Mouse (Mus musculus) hindlimb bud, embryonic 11.5 days (tissue): ENCODE results near the gene Tmf1.

Source experiments
- DNase-seq: peaks from one replicate; pipeline ENCODE4 v3.0.0-alpha.2; 2012; ENCODE audit warnings: low read depth, low spot score; ENCODE audit errors: extremely low spot score

Tmf1 gene

DNA sequence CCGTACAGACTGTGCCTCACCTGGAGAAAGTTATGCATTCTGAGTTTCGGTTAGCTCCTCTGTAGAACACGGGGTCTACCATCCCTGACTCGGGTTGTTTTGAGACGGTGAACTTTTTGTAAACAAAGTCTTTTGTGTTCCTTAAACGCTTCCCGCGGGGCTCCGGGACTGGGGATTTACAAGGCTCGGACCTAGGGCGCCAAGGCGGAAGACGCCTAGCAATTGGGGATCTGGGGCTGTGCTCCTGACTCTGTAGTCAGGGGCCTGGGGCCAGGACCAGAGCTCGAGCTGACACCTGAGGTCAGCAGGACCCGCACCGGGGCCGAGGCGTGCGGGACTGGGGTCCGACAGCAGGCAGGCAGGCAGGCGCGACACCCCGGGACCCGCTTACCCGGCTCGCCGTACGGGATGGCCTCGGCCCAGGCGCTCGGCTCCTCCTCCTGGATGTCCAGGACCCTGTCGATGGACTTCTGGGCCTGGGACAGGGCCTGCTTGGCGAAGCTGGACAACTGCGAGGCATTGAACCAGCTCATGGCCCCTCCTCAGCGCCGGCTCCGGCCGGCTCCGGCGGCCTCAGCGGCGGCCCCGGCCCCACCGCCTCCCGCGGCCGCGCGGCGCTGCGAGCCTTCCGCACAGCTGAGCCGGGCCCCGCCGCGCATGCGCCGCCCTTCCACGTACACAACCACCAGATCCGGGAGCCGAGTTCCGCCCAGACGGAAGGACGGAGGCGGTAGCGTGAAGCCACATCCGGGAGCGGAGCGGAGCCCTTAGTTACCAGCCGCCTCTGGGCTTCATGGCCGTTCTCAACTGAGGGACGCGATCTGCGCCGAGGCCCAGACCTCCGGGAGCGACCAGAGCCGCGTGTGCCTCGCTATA is at the start of gene Tmf1:
Gene Tmf1, minus strand, starts transcription at position 632 of the 876 bp plus-strand sequence.
- peak; percentile 76 for DNase-seq

DNA sequence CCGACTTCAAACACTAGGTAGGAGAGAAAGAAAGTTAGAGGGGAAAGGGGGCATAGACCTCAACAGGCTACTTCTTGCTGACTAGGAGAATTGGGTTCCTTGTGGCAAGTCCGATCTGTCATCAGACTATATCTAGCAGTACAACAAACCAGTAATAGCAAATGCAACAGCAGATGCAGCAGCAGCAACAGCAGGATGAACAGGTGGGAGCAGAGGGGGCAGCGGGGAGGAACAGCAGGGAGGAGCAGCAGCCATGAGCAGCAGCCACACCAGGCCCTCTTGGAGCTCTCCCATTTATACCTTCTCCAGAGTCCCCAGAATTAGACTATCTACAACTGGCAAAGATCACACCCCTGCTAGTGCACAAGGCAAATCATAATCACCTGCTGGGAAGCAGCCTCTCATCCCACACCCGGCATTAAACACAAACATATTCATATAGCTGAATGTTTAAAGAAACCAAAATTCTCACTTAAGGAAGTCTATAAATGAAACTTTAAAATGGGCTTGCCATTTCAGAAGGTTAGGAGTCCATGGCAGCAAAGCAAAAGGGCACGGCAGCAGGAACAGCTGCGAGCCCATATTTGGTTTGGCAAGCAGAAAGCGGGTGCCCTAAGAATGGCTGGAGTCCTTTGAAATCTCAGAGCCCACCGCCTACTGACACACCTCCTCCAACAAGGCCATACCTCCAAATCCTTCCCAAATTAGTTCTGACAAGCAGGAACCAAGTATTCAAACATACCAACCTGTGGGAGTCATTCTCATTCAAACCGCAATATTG is 48.3 kb upstream of the Tmf1 start:
- DNase-seq = no peak

- no peak for DNase-seq
Observed at GRCm38 (mm10) chr6:97226083-97226491, 47.2 kb upstream of the Tmf1 start.

DNA sequence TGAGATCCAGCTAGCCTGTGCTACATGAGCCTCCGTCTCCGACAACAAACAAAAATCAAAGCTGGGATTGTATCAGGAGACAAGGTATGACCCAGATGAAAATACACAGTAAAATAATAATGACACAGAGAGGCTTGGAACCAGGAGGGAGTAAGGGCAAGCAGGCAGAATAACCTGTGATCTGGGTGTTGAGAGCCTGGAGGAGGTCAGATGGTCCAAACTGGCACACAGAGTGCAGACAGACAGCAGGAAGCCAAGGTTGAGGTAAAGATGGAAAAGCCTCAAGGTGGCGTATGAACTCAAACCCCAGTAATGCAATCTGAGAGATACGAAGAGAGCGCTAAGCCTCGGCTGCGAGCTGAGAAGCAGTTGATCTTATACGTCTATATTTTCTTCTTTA is 45.6 kb upstream of the Tmf1 start:
- DNase-seq = no peak

DNA sequence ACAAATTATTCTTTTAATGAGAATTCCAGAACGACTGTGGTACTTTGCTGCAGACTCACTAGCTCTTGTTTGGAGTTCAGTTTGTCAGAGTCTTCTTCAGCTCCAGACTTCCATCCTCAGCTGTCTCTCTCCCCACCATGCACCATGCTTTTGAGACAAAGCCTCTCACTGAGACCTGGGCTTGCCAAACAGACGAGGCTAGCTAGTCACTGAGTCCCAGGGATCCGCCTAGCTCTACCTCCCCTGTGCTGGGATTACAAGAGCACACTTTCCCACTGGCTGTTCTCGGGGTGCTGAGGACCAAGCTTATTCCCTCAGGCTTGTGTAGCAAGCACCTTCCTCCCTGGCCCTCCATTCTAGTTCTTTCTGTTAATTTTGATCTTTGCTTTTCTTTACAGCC is 44.6 kb upstream of the Tmf1 start:
- DNase-seq = no peak

- no peak for DNase-seq
Observed at GRCm38 (mm10) chr6:97222931-97223467, 44.1 kb upstream of the Tmf1 start.

GRCm38 (mm10) chr6:97222321-97222720 is 43.4 kb upstream of the Tmf1 start:
- DNase-seq = no peak

DNA sequence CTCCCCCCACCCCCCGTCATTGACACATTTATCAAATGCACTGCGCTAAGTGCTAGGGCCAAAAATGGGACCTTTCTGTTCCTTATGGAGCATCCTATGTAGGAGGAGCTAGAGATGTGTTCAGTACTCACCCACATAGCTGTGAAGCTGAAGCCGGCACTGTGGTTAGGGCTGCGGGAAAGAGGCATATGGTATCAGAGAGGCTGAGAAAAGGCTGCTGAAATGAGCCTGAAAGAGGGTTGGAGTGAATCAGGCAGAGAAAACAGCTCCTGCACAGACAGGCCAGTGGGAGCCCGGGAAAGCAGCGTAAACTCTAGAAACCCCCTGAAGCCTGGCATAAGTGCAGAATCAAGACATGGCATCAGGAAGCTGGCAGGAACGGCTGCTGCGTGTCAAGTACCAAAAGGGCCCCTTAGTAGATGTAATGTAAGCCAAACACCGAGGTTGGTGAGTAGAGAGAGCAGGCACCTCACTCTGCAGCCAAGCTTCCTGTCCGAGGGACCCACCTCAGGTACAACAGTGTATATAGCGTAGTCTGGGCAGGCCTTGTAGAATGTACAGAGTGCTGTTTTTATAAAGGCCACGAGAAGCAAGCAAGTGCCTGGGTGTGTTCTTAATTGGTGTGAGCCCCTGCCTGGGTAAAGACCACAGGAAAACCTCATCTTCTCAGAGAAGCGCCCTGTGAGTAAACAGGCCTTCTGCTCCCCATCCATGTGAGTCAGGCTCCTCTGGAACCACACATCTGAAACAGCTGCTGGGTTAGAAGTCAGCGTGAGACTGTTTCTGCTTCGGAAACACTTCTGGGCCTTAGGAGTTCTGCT is 42.5 kb upstream of the Tmf1 start:
- no peak for DNase-seq

DNA sequence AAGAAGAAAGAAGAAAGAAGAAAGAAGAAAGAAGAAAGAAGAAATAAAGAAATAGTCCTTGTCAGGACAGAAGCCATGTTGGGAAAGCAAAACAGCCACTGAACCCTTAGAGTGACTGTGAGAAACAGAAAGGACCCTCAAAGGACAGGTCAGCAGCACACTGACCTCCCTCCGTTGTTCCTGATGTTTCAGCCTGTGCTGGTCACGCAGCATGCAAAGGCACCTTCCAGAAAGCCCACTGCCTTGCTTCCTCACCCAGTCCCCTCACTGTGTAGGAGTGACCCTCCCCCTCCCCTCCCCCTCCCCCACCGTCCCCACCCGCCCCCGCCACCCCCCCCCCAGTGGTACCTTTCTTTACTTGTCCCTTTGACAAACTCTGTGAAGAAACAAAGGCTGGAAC is 41.8 kb upstream of the Tmf1 start:
- no peak for DNase-seq

DNA sequence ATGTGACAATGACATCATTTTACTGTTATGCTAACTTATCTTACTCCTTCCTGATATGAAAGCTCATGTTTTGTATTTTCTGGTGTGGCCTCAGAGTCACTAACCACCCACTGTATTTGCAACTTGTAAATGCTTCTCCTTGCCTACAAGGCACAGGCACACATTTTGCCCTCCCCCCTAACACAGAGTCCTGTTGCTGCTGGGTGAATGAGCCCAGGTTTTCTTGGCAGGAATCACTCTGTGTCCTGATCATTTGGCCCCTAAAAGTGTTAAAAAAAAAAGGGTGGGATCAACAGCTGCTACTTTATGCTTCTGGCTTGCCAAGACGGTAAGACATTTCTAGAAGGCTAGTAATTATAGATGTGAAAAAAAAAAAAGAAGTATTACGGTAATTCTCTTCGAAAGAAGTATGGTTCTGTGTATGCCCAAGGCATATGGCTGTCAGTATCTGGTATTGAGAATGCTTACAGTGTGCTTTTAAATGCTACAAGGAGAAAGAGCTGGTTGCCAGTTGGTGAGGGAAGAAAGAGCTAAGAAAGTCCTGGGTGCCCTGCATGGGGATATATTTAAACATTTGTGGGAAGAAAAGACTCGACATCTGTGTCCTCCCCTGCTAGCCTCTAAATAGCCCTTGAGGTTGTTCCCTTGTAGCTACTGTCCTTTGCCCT is 37.4 kb upstream of the Tmf1 start:
- no peak for DNase-seq

DNA sequence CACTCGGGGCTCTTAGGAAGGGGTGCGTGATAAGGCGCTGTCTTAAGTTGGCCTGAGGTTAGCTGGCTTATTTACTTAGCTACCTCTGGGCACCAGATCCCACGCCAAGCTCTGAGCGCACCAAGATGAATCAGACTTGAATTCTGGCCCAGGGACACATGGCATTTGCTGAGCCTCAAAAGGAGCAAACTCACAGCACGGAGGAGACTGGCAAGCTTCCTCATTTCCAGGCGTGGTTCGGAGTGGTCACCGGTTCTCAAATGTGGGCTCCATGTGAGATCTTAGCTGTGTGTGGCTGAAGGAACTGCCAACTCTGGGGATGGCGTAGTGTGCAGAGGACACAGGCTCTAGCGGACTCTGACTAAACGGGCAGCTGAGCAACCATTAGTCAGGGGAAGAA is 33.1 kb upstream of the Tmf1 start:
- no peak for DNase-seq

GRCm38 (mm10) chr6:97210962-97211601 is 32.2 kb upstream of the Tmf1 start:
- no peak for DNase-seq

GRCm38 (mm10) chr6:97210191-97210961 is 31.5 kb upstream of the Tmf1 start, which contains the start of gene Arl6ip5:
Gene Arl6ip5 (plus strand): TSS chr6:97210689.
- DNase-seq = peak; percentile 63

DNA sequence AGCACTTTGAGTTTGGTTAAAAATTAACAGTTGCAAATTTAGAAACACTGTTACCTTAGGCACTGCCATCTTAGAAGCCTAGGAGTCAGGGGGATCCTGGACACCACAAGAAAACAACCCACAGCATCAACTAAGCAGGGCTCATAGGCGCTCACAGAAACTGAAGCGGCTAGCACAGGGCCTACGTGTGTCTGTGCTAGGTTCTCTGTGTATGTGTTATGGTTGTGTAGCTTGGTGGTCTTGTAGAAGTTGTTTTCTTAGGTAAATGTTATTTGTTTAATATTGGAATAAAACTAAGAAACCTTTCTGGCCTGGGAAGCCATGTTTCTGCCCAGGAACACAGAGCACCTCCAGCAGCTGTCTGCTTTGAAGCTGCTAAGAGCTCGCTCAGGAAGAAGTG is 30.8 kb upstream of the Tmf1 start:
- no peak for DNase-seq

GRCm38 (mm10) chr6:97209201-97209600 is 30.3 kb upstream of the Tmf1 start:
- DNase-seq = no peak

GRCm38 (mm10) chr6:97208406-97208805 is 29.5 kb upstream of the Tmf1 start:
- DNase-seq = no peak

- DNase-seq = no peak
Observed at GRCm38 (mm10) chr6:97207085-97207484, 28.2 kb upstream of the Tmf1 start.

- DNase-seq = peak; percentile 89
Observed at GRCm38 (mm10) chr6:97205439-97205885, 26.5 kb upstream of the Tmf1 start, which contains the start of gene Uba3. Gene Uba3 (minus strand): TSS chr6:97205647.

GRCm38 (mm10) chr6:97204952-97205351 is 26.0 kb upstream of the Tmf1 start:
- no peak for DNase-seq
